Mouse (Mus musculus): ENCODE measurements around the gene Iqck.

The Iqck gene

GRCm38 (mm10) chr7:118953626-118954282, 98.2 kb downstream of the Iqck start:
- DNase-seq = peak in 1 of 2 experiments; percentile 31

DNA sequence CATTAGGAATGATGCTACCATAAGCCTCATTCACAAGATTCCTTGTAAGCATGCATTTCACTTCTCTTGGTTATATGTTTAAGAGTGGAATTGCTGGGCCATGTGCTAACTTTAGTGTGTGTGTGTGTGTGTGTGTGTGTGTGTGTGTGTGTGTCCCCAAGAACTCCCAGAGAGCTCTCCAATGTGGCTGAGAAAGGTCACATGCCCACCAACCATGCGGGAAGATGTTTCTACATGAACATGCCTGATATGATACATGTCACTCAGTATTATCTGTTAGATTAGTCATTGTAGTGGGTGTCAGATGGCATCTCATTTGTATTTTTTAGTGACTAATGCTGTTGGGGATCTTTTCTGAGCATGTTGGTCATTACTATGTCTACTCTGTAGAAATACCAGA, 99.4 kb downstream of the Iqck start:
- no peak for DNase-seq

DNA sequence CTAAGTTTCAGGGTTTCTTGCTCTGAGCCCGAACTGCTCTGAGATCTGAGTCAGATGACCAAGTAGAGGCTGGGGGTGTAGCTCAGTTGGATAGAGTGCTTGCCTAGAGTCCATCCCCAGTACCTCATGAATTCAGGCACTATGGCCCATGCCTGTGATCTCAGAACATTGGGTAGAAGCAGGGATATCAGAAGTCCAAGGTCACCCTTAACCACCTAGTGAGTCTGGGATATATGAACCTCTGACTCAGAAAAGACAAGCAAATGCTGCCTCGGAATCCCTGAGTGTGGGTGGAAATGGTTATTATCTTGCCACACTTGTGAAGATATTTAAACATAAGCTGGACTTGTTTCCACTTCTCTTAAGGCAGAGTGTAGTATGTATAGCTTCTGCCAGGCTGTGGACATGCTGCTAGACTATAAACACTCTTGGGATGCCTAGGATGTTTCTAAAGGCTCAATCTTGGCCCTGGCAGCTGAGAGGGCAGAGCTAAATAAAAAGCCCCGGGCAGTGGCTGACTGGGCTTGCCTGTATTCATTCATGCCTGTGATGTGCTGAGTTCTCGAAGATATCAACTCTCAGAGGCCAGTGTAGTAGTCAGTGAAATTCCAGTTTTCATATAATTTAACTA, 101.2 kb downstream of the Iqck start:
- no peak for DNase-seq

- no peak for DNase-seq
These were observed 103.7 kb downstream of the Iqck start for GRCm38 (mm10) chr7:118959209-118959608.

DNA sequence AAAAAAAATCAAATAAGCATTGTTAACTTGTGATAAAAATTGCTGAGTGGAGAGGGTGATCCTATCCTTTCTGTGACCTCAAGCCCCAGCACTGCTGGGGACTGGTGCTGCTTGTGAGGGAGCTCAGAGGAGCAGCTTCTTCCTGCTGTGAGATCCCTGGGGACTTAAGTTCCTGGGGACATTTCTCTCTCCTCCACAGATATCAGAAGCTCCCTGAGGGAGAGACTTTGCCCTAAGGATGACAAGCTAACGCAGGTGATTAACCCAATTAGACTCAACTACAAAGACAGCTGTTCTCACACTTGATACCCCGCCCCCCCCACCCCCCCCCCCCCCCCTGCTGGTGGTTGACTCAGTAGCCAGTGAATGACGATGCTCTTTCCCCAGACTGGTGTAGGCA, 109.2 kb downstream of the Iqck start:
- no peak for DNase-seq

DNA sequence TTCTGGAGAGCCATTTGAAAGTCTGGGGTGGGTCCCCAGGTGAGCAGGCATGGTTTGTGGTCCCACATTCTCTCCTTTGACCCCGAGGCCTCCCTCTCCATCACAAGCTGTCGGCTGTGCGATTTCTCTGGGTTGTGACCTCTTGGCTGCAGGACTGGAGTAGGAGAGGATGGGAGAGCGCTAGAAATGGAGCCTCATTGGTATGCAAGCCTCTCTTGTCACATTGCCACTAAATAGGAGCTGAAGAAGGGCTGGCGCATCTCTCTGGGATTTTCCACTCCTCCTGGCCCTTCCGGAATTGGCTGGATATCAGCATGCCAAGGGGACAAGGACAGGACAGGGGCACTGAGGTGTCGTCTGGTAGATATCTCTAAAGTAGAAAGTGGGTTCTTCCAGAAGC, 109.6 kb downstream of the Iqck start:
- DNase-seq = peak; percentile 52 to 55

- DNase-seq = no peak
These were observed 113.3 kb downstream of the Iqck start for GRCm38 (mm10) chr7:118968870-118969269.

DNA sequence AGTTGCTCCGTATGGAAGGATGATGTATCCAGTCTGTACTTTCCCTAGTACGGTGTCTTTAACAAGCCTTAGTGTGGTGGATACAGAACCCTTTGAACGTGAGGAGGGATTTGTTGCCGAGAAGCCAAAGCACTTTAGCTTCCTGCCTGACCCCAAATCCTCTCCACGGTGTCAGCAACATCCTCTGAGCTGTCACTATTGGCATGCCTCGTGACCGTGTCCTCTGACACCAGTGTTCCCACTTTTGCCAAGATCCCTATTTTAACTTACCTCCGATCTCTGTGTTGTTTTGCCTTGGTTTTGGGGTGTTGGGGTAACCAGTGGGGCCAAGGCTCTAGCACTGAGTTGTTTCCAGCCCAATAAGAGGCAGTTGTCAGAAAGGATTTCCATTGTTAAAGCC, 115.9 kb downstream of the Iqck start:
- DNase-seq = no peak

DNA sequence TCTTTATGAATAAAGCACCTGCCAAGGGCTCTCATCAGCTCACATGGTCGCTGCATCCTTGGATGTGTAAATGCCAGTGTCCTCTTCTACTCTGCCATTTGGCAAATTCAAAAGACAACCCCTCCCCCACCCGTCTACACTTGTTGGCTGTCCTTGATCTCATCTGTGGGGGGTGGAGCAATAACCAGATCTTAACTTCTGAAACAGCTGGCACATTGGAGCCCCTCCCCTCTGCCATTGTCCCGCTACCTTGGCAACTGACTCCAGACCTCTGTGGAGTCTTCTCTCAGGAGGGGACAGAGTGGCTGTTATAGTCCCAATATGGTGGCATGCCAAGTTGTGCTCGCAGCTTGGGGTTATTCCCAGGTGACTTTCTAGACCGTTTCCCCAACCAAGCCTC, 116.8 kb downstream of the Iqck start:
- peak; percentile 38 to 46 for DNase-seq

DNA sequence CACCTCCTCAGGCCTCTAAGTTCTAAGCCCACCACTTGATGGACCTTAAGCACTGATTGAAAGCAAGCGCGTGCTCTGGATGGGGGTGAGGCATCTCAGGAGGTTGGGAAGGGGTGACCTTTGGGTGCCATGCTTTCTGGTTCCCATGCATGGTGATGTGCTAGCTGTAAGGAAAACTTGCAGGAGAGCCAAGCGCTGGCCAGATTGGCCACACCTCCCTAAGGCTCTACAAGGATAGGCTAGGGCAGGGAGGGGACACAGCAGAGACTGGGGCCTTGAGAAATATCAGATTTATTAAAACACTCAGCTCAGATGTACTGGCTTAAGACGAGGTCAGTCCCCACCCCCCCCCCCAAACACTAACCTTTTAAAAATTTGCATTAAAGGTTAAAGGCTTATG, 117.8 kb downstream of the Iqck start:
- peak in 1 of 2 experiments; percentile 21 for DNase-seq

DNA sequence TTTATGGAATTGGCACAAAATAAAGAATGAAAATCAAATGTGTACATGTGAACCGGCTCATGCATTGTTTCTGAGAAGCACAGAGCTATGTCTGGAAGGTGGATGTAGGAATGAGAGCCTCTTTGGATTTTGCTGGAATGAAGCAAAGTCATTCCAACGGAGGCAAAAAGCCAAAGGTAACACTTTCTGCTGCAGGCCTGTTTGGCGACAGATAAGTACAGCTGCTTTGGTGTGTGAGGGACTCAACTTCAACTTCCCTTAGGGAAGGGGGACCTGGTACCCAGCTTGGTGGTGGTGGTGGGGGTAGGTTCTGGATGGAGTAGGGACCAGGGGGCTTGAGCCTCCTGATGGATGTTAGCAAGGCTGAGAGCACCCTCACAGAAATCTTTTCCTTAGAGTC, 120.3 kb downstream of the Iqck start:
- DNase-seq = peak in 1 of 2 experiments; percentile 23

GRCm38 (mm10) chr7:118976414-118977166, 121.0 kb downstream of the Iqck start:
- peak; percentile 77 to 81 for DNase-seq

- DNase-seq = peak; percentile 36 to 40
These were observed 121.6 kb downstream of the Iqck start for GRCm38 (mm10) chr7:118977167-118977543.

DNA sequence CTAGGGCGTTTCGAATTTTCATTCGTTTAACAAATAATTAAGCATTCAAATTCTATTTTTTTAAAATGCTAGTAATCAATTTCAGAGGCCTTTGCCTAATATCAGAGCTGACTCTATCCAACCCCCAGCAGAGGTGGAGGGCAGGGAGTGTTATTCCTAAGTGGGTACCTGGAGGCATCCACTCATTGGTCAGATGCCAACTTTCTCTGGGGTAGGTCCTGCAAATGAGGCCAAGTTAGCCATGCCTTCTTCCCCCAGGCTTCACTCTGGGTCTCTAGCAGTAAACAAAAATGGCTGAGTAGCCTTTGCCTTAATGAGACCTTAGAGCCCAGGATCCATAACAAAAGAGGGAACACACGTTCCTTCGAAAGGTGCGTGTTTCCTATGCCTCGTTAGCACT, 123.6 kb downstream of the Iqck start:
- DNase-seq = peak; percentile 45 to 48

DNA sequence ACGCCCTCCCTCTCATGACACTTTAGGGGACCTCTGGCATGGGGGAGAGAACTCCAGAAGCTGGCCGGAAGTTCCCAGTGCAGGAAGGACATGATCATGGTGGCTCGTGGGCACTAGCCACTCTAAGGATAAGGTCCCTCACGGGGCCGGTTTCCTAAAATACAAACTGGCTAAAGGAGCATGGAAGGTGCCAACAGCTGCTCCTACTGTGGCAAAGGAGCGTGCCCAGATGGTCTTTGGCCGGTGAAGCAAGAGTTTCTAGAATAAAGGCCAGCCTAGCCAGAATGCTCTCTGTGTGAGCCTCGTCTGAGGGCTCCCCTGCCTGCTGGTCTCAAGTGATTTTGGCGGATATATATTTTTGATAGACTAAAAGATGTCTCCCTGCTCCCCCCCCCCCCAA, 124.2 kb downstream of the Iqck start:
- peak; percentile 87 to 89 for DNase-seq

- DNase-seq = peak; percentile 36 to 37
These were observed 125.8 kb downstream of the Iqck start for GRCm38 (mm10) chr7:118981346-118981745.

DNA sequence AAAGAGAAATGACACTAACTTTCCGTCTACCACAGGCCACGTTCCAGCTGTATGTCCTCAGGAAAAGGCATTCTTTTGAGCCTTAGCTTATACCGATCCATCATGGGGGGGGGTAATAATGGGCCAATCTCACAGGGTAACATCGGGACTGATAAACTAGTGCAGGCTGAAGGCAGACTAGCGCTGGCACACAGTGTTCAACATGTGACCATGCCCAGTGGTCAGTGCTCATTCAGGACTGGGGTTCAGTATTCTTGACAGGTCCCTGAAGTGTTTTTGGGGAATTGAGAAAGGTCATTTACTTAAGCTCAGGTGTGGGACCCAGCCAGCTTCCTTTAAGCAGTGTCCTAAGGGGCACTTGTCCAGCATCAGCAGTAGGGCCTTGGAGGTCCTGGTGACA, 126.3 kb downstream of the Iqck start:
- peak in 1 of 2 experiments; percentile 8 for DNase-seq

GRCm38 (mm10) chr7:118982586-118982985, 127.0 kb downstream of the Iqck start:
- peak in 1 of 2 experiments; percentile 19 for DNase-seq

GRCm38 (mm10) chr7:118983961-118984360, 128.4 kb downstream of the Iqck start:
- peak; percentile 97 to 98 for DNase-seq

- peak in 1 of 2 experiments; percentile 23 for DNase-seq
These were observed 130.2 kb downstream of the Iqck start for GRCm38 (mm10) chr7:118985786-118986185.

DNA sequence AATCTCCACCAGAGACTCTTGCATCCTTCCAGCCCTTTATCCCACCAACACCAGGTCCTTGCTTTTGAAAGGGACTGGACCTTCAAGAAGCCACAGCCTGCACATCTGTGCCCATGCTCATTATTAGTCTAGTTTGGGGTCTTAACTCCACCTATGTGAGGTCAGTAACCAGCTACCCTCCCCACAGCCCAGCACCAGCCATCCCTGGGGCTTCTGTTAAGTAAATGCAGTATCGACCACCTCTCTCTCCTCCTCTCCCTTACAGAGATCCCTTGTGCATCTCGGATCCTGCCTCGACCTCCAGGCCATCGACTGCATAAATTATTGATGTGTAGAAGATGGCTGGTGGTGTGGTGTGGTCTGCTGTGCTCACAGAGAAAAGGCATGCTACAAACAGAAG, 130.8 kb downstream of the Iqck start:
- no peak for DNase-seq

DNA sequence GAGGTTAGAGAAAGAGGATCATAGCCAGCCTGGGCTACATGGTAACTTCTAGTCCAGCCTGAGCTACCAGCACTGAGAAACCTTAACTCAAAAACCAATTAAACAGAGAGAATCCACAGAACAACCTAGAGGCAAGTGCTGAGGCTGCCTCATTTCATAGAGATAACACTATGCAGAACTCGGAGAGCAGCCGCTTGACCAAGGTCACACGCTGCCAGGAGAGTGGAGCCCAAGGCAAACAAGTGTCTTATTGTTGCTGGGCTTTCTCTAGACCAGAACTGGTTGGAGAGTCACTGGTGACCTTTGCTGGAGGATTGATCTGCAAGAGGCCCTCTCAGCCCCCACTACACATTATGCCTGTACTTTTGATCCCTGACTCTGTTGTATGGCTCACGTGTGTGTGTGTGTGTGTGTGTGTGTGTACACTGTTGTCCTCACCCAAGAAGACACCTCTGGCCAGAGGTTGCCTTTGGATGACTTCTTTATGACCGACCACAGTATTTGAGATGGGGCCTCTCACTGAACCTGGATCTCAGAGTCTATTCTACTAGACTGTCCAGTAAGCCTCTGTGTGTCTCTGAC, 133.8 kb downstream of the Iqck start:
- peak in 1 of 2 experiments; percentile 10 for DNase-seq

- peak; percentile 21 to 27 for DNase-seq
These were observed 134.7 kb downstream of the Iqck start for GRCm38 (mm10) chr7:118990282-118990681.

All from cerebellum, postnatal 25 days (tissue).